Mouse (Mus musculus): ENCODE measurements at regions not wholly inside any gene's neighbourhood (a gene's known extent, or its start where the extent isn't known, plus 50 kb on each side); places are given as distances from the start of the nearest gene placed in this dataset.

GRCm38 (mm10) chrX:11801208-11801607 is 358.9 kb downstream of the Bcor start:
- Histone ChIP-seq H3K36me3 (ENCODE audit: control insufficient read depth, insufficient read depth, low read length, poor library complexity, severe bottlenecking) (no peaks in the 10 kb centered on the region), H3K9ac (ENCODE audit: low read depth, poor library complexity, severe bottlenecking) (no peak overlapping the region), H3K27ac (ENCODE audit: insufficient read depth, low read length) (no peak overlapping the region), H3K27me3 (ENCODE audit: control insufficient read depth, insufficient read depth, low read length, poor library complexity, severe bottlenecking) (no peaks in the 10 kb centered on the region), H3K4me3 (ENCODE audit: low read depth, low read length) (no peak overlapping the region), H3K9me3 (replicated peaks; ENCODE audit: control insufficient read depth, insufficient read depth, low read length, poor library complexity, severe bottlenecking) (no peaks in the 10 kb centered on the region), H3K4me1 (ENCODE audit: control insufficient read depth, insufficient read depth, low read length) (peaks cover 2% of the 10 kb centered on the region)
- TF ChIP-seq EP300 (IDR thresholded peaks at IDR 0.05; ENCODE audit: insufficient read depth, low read depth, low read length) (no peak), CTCF (IDR thresholded peaks at IDR 0.05; ENCODE audit: low read depth, low read length) (no peak), POLR2A (IDR thresholded peaks at IDR 0.05; ENCODE audit: insufficient read depth, low read length) (no peak)

- H3K27me3 ChIP-seq (ENCODE audit: control insufficient read depth, insufficient read depth, low read length, poor library complexity, severe bottlenecking) = no peaks in the 10 kb centered on the region
- TF ChIP-seq EP300 (IDR thresholded peaks at IDR 0.05; ENCODE audit: insufficient read depth, low read depth, low read length) (no peak), POLR2A (IDR thresholded peaks at IDR 0.05; ENCODE audit: insufficient read depth, low read length) (no peak), CTCF (IDR thresholded peaks at IDR 0.05; ENCODE audit: low read depth, low read length) (no peak)
- no peak overlapping the region for H3K9ac ChIP-seq (ENCODE audit: low read depth, poor library complexity, severe bottlenecking)
Observed at GRCm38 (mm10) chrX:11801621-11802020, 358.5 kb downstream of the Bcor start.

GRCm38 (mm10) chrX:11802074-11802899 is 357.9 kb downstream of the Bcor start:
- no peaks in the 10 kb centered on the region for H3K27me3 ChIP-seq (ENCODE audit: control insufficient read depth, insufficient read depth, low read length, poor library complexity, severe bottlenecking)
- TF ChIP-seq POLR2A (IDR thresholded peaks at IDR 0.05; ENCODE audit: insufficient read depth, low read length) = no peak
- TF ChIP-seq EP300 (IDR thresholded peaks at IDR 0.05; ENCODE audit: insufficient read depth, low read depth, low read length) = no peak
- TF ChIP-seq CTCF (IDR thresholded peaks at IDR 0.05; ENCODE audit: low read depth, low read length) = no peak

More at GRCm38 (mm10) chrX:11801621-11802020, 358.5 kb downstream of the Bcor start:
- no peaks in the 10 kb centered on the region for H3K36me3 ChIP-seq (ENCODE audit: control insufficient read depth, insufficient read depth, low read length, poor library complexity, severe bottlenecking)
- H3K27ac ChIP-seq (ENCODE audit: insufficient read depth, low read length) = no peak overlapping the region
- peaks cover 2% of the 10 kb centered on the region for H3K4me1 ChIP-seq (ENCODE audit: control insufficient read depth, insufficient read depth, low read length)
- H3K4me3 ChIP-seq (ENCODE audit: low read depth, low read length) = no peak overlapping the region
- no peaks in the 10 kb centered on the region for H3K9me3 ChIP-seq (replicated peaks; ENCODE audit: control insufficient read depth, insufficient read depth, low read length, poor library complexity, severe bottlenecking)

GRCm38 (mm10) chrX:11803239-11803638 is 356.9 kb downstream of the Bcor start:
- no peaks in the 10 kb centered on the region for H3K27me3 ChIP-seq (ENCODE audit: control insufficient read depth, insufficient read depth, low read length, poor library complexity, severe bottlenecking)

More at GRCm38 (mm10) chrX:11802074-11802899, 357.9 kb downstream of the Bcor start:
- no peaks in the 10 kb centered on the region for H3K9me3 ChIP-seq (replicated peaks; ENCODE audit: control insufficient read depth, insufficient read depth, low read length, poor library complexity, severe bottlenecking)
- no peaks in the 10 kb centered on the region for H3K36me3 ChIP-seq (ENCODE audit: control insufficient read depth, insufficient read depth, low read length, poor library complexity, severe bottlenecking)
- no peak overlapping the region for H3K27ac ChIP-seq (ENCODE audit: insufficient read depth, low read length)
- no peak overlapping the region for H3K4me3 ChIP-seq (ENCODE audit: low read depth, low read length)
- H3K4me1 ChIP-seq (ENCODE audit: control insufficient read depth, insufficient read depth, low read length) = peaks cover 2% of the 10 kb centered on the region
- H3K9ac ChIP-seq (ENCODE audit: low read depth, poor library complexity, severe bottlenecking) = no peak overlapping the region

GRCm38 (mm10) chrX:11806896-11807252 is 353.3 kb downstream of the Bcor start:
- Histone ChIP-seq H3K4me3 (ENCODE audit: low read depth, low read length) (peak overlapping the region; percentile 43), H3K9me3 (replicated peaks; ENCODE audit: control insufficient read depth, insufficient read depth, low read length, poor library complexity, severe bottlenecking) (no peaks in the 10 kb centered on the region), H3K9ac (ENCODE audit: low read depth, poor library complexity, severe bottlenecking) (peak overlapping the region; percentile 33), H3K4me1 (ENCODE audit: control insufficient read depth, insufficient read depth, low read length) (peaks cover 2% of the 10 kb centered on the region), H3K27ac (ENCODE audit: insufficient read depth, low read length) (no peak overlapping the region), H3K36me3 (ENCODE audit: control insufficient read depth, insufficient read depth, low read length, poor library complexity, severe bottlenecking) (no peaks in the 10 kb centered on the region), H3K27me3 (ENCODE audit: control insufficient read depth, insufficient read depth, low read length, poor library complexity, severe bottlenecking) (0 out of 2 replicates have a peak, but pooled peaks cover 1% of the 10 kb centered on the region)
- TF ChIP-seq POLR2A (IDR thresholded peaks at IDR 0.05; ENCODE audit: insufficient read depth, low read length) (no peak), EP300 (IDR thresholded peaks at IDR 0.05; ENCODE audit: insufficient read depth, low read depth, low read length) (no peak), CTCF (IDR thresholded peaks at IDR 0.05; ENCODE audit: low read depth, low read length) (no peak)

More at GRCm38 (mm10) chrX:11803239-11803638, 356.9 kb downstream of the Bcor start:
- TF ChIP-seq EP300 (IDR thresholded peaks at IDR 0.05; ENCODE audit: insufficient read depth, low read depth, low read length) = no peak
- no peak for TF ChIP-seq CTCF (IDR thresholded peaks at IDR 0.05; ENCODE audit: low read depth, low read length)
- no peak for TF ChIP-seq POLR2A (IDR thresholded peaks at IDR 0.05; ENCODE audit: insufficient read depth, low read length)
- Histone ChIP-seq H3K9me3 (replicated peaks; ENCODE audit: control insufficient read depth, insufficient read depth, low read length, poor library complexity, severe bottlenecking) (no peaks in the 10 kb centered on the region), H3K4me1 (ENCODE audit: control insufficient read depth, insufficient read depth, low read length) (peaks cover 2% of the 10 kb centered on the region), H3K36me3 (ENCODE audit: control insufficient read depth, insufficient read depth, low read length, poor library complexity, severe bottlenecking) (no peaks in the 10 kb centered on the region), H3K9ac (ENCODE audit: low read depth, poor library complexity, severe bottlenecking) (no peak overlapping the region), H3K27ac (ENCODE audit: insufficient read depth, low read length) (peak overlapping the region; percentile 61; the same call in 1 of the 2 replicates), H3K4me3 (ENCODE audit: low read depth, low read length) (no peak overlapping the region)
